Mouse (Mus musculus) neural tube, embryonic 15.5 days (tissue): ENCODE measurements around the gene Gm15448. TPM values are rescaled to one million over a fixed set of nuclear protein-coding genes. Genes with fewer than 3 reads are reported as not detected.
"Not testable (repeated sequence)": the region's sequence is repeated elsewhere in the genome, so short reads cannot be mapped to it uniquely, and the experiment has no call there.

Source experiments
- ATAC-seq: fragments of 200-750 bp; cut with Nextera tagmentation; 2 replicates; pipeline ENCODE4 v1.8.0; 2017; ENCODE audit warnings: mild to moderate bottlenecking, moderate TSS enrichment, moderate library complexity; ENCODE audit not compliant: low FRiP score
- H3K27ac ChIP-seq: fragments of 300-500 bp; sonication (generic); replicated peaks from 2 replicates; pipeline ENCODE4 v1.5.1; 2015; ENCODE audit warnings: mild to moderate bottlenecking, inconsistent platforms
- H3K27me3 ChIP-seq: fragments of 300-500 bp; sonication (generic); replicated peaks from 2 replicates; pipeline ENCODE4 v1.6.1; 2015; ENCODE audit warnings: inconsistent platforms
- H3K36me3 ChIP-seq: fragments of 300-500 bp; sonication (generic); 2 replicates; pipeline ENCODE4 v1.6.1; 2015; ENCODE audit warnings: inconsistent platforms
- H3K4me1 ChIP-seq: fragments of 300-500 bp; sonication (generic); 2 replicates; pipeline ENCODE4 v1.6.1; 2015; ENCODE audit warnings: inconsistent platforms
- H3K4me2 ChIP-seq: fragments of 300-500 bp; sonication (generic); 2 replicates; pipeline ENCODE4 v1.6.1; 2015; ENCODE audit warnings: inconsistent platforms, mild to moderate bottlenecking, moderate library complexity
- H3K4me3 ChIP-seq: fragments of 300-500 bp; sonication (generic); replicated peaks from 2 replicates; pipeline ENCODE4 v1.5.1; 2015; ENCODE audit warnings: mild to moderate bottlenecking, inconsistent platforms
- H3K9ac ChIP-seq: fragments of 300-500 bp; sonication (generic); replicated peaks from 2 replicates; pipeline ENCODE4 v1.6.1; 2015; ENCODE audit warnings: mild to moderate bottlenecking, inconsistent platforms
- H3K9me3 ChIP-seq: fragments of 300-500 bp; sonication (generic); replicated peaks from 2 replicates; pipeline ENCODE4 v1.6.1; 2016; ENCODE audit warnings: inconsistent platforms
- WGBS: fragments of 180-500 bp; shearing (Covaris S2); methylation state at CpG from one replicate; pipeline ENCODE4 v1.1.7; 2015; ENCODE audit warnings: mixed read lengths; 5-methylcytosine and 5-hydroxymethylcytosine counted together
- polyA plus RNA-seq: library from polyadenylated mRNA; unstranded; fragments of >200 nt; fragmentation: Nextera tagmentation; extraction: Ambion mirVana; gene quantifications from 2 replicates; pipeline ENCODE4 v1.2.1, GENCODE M21; 2015

The Gm15448 gene
- polyA plus RNA-seq, result not detected in 2 replicates

DNA sequence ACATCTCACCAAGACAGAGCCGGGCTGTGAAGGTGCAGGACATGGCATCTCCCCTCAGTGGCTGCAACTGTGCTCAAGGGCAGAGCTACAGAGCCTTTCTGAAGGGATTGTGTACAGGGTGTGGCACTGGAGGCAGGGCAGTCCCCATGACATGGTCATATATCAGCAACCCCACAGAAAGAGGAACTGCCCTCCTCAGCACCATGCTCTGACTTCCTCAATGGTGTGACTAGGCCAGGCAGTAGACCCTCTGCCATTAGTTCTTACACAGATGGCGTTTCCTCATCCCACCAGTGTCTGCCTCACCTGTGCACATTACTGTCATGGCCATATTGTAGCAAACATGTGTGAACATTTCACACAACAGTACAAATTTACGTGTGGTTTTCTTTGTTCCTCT, at the start of gene Gm15448:
TSS of gene Gm15448 (minus strand) at position 89 of the 400 bp plus-strand sequence.
- 78% methylated on average over 1 of the region's 3 CpGs for WGBS
- H3K27me3 ChIP-seq, H3K9ac ChIP-seq, H3K4me1 ChIP-seq, H3K36me3 ChIP-seq, H3K4me3 ChIP-seq, H3K27ac ChIP-seq, H3K9me3 ChIP-seq, H3K4me2 ChIP-seq, ATAC-seq: not testable (repeated sequence)

GRCm38 (mm10) chr7:3875032-3875431, 49.5 kb upstream of the Gm15448 start:
- H3K36me3 ChIP-seq, H3K9ac ChIP-seq, H3K27me3 ChIP-seq, H3K9me3 ChIP-seq, H3K4me1 ChIP-seq, H3K4me2 ChIP-seq, H3K4me3 ChIP-seq, ATAC-seq, H3K27ac ChIP-seq: not testable (repeated sequence)
- WGBS, result no CpG with 5 or more reads among the region's 1 CpGs

DNA sequence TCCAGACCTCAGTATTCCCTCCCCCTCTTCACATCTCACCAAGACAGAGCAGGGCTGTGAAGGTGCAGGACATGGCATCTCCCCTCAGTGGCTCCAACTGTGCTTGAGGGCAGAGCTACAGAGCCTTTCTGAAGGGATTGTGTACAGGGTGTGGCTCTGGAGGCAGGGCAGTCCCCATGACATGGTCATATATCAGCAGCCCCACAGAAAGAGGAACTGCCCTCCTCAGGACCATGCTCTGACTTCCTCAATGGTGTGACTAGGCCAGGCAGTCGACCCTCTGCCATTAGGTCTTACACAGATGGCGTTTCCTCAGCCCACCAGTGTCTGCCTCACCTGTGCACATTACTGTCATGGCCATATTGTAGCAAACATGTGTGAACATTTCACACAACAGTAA, 19.5 kb upstream of the Gm15448 start, which contains the start of gene Pira2:
TSS of gene Pira2 (minus strand) at position 101 of the 400 bp plus-strand sequence.
- H3K4me3 ChIP-seq, H3K27me3 ChIP-seq, H3K4me2 ChIP-seq, H3K9me3 ChIP-seq, H3K27ac ChIP-seq, H3K4me1 ChIP-seq, H3K36me3 ChIP-seq, ATAC-seq, H3K9ac ChIP-seq: not testable (repeated sequence)
- WGBS, result no CpG with 5 or more reads among the region's 2 CpGs

GRCm38 (mm10) chr7:3837854-3838253, 12.4 kb upstream of the Gm15448 start:
- not testable (repeated sequence) for H3K4me2 ChIP-seq, H3K36me3 ChIP-seq, H3K9me3 ChIP-seq, ATAC-seq, H3K4me3 ChIP-seq, H3K27me3 ChIP-seq, H3K27ac ChIP-seq, H3K9ac ChIP-seq, H3K4me1 ChIP-seq
- WGBS, result no CpG with 5 or more reads among the region's 1 CpGs

GRCm38 (mm10) chr7:3830633-3831032, 5.1 kb upstream of the Gm15448 start:
- not testable (repeated sequence) for H3K9me3 ChIP-seq, ATAC-seq

DNA sequence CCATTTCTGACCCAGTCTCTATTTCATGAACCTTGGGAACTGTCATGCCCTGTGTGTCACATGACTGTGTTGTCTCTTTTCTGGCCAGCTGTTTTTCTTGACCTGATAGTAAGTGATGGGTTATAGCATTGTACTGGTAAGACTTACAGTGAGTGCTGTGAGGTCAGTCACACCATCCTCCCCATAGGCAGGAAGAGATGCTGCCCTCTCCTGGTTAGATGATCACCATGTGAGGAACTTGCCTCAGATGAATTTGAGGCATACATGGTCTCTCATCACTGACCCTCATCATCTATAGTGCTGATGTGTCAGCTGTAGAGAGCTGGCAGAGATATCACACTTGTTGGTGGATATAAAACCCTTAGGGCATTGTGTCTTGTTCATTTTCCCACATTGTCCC, 13.6 kb downstream of the Gm15448 start:
- not testable (repeated sequence) for H3K9me3 ChIP-seq, H3K4me3 ChIP-seq, ATAC-seq, H3K27ac ChIP-seq, H3K4me1 ChIP-seq, H3K27me3 ChIP-seq, H3K4me2 ChIP-seq, H3K9ac ChIP-seq, H3K36me3 ChIP-seq

More at GRCm38 (mm10) chr7:3830633-3831032, 5.1 kb upstream of the Gm15448 start:
- not testable (repeated sequence) for H3K36me3 ChIP-seq, H3K27me3 ChIP-seq, H3K4me2 ChIP-seq, H3K27ac ChIP-seq, H3K4me3 ChIP-seq, H3K4me1 ChIP-seq, H3K9ac ChIP-seq

DNA sequence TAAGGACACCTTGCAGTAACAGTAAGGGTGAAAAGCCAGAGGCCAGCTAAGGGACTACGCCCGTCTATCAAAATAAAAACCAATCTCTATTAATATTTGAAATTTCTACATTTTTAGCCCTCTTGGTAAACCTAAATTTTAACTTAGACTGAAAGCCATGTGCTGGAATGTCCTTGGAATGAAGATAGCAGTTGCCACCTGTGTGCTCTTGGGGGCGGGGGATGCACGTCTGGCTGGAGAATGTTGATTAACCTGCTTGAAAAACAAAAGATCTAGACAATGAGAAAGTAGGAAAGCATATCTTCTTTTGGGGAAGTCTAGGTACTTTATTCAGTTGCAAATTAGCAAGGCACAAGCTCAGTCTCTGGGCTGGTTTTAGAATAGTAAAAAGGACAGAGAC, 22.6 kb downstream of the Gm15448 start:
- H3K27ac ChIP-seq, ATAC-seq: not testable (repeated sequence)
- 83% methylated on average over 4 of the region's 4 CpGs for WGBS

DNA sequence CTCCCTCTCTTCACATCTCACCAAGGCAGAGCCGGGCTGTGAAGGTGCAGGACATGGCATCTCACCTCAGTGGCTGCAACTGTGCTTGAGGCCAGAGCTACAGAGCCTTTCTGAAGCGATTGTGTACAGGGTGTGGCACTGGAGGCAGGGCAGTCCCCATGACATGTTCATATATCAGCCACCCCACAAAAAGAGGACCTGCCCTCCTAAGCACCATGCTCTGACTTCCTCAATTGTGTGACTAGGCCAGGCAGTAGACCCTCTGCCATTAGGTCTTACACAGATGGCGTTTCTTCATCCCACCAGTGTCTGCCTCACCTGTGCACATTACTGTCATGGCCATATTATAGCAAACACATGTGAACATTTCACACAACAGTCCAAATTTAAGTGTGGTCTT, 25.5 kb downstream of the Gm15448 start:
- H3K36me3 ChIP-seq, H3K4me1 ChIP-seq, H3K9me3 ChIP-seq, ATAC-seq, H3K4me3 ChIP-seq, H3K4me2 ChIP-seq, H3K27ac ChIP-seq, H3K27me3 ChIP-seq, H3K9ac ChIP-seq: not testable (repeated sequence)
- WGBS, result 74% methylated on average over 3 of the region's 3 CpGs

More for the DNA sequence above, 22.6 kb downstream of the Gm15448 start:
- H3K27me3 ChIP-seq, H3K36me3 ChIP-seq, H3K9me3 ChIP-seq, H3K9ac ChIP-seq, H3K4me1 ChIP-seq, H3K4me2 ChIP-seq, H3K4me3 ChIP-seq: not testable (repeated sequence)

DNA sequence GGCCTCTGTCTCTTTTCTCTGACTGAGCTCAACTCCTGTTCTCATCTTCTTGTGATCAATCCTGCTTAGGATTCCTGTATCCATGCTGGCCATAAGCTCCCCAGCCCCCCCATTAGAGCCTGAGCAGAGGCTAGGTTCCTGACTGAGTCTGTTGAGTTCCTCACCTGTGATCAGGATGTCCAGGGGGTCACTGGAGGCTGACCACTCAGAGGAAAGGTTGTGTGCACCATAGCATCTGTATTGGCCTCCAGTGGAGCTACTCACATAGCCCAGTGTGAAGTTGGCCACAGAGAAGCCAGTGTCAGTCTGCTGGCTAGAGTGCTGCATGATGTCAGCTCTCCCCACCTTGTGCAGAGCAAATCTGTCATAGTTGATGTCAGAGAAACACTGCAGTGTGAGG, 29.2 kb downstream of the Gm15448 start:
- not testable (repeated sequence) for H3K36me3 ChIP-seq, H3K27ac ChIP-seq, H3K4me2 ChIP-seq, H3K9me3 ChIP-seq, H3K9ac ChIP-seq, H3K4me1 ChIP-seq, H3K4me3 ChIP-seq, ATAC-seq, H3K27me3 ChIP-seq

Other genes with a start within 250 kb of the Gm15448 start
- gene Oscar, start 209.5 kb downstream of the Gm15448 start, polyA plus RNA-seq, result 0.38 and 0.84 TPM in 2 replicates
- 535 and 605 TPM in 2 replicates for gene Ndufa3, start 208.3 kb downstream of the Gm15448 start, polyA plus RNA-seq
- 34.6 and 39.7 TPM in 2 replicates for gene Tfpt, start 195.8 kb downstream of the Gm15448 start, polyA plus RNA-seq
- 85.9 and 93.1 TPM in 2 replicates for gene Prpf31, start 195.7 kb downstream of the Gm15448 start, polyA plus RNA-seq
- 36.4 and 43.0 TPM in 2 replicates for gene Cnot3, start 180.4 kb downstream of the Gm15448 start, polyA plus RNA-seq
- gene Leng1, start 159.8 kb downstream of the Gm15448 start, polyA plus RNA-seq, result 15.3 and 16.3 TPM in 2 replicates
- gene Tmc4, start 148.1 kb downstream of the Gm15448 start, polyA plus RNA-seq, result 5.6 and 17.2 TPM in 2 replicates
- gene Tsen34, start 132.8 kb downstream of the Gm15448 start, polyA plus RNA-seq, result 285 and 295 TPM in 2 replicates
- gene Mboat7, start 132.2 kb downstream of the Gm15448 start, polyA plus RNA-seq, result 105 and 110 TPM in 2 replicates
- 710 and 932 TPM in 2 replicates for gene Rps9, start 121.7 kb downstream of the Gm15448 start, polyA plus RNA-seq
- gene Pirb, start 105.3 kb downstream of the Gm15448 start, polyA plus RNA-seq, result 0.51 and 0.83 TPM in 2 replicates
- 0.29 TPM in 1 of 2 replicates, not detected in the other for gene Pira2, start 19.4 kb upstream of the Gm15448 start, polyA plus RNA-seq
- gene Gm14548, start 72.4 kb upstream of the Gm15448 start, polyA plus RNA-seq, result 0.09 TPM in 1 of 2 replicates, not detected in the other
- gene Lilra6, start 89.8 kb upstream of the Gm15448 start, polyA plus RNA-seq, result 0.32 TPM in 1 of 2 replicates, not detected in the other
- gene Lair1, start 237.5 kb upstream of the Gm15448 start, polyA plus RNA-seq, result 3.5 and 4.6 TPM in 2 replicates